Mouse (Mus musculus) intestine, embryonic 16.5 days (tissue): ENCODE results near the gene Erich4. TPM values are rescaled to one million over a fixed set of nuclear protein-coding genes. Genes with fewer than 3 reads are reported as not detected.

ENCODE experiments used
- ATAC-seq: fragments of 200-750 bp; cut with Nextera tagmentation; 2 replicates; pipeline ENCODE4 v1.8.0; 2017; ENCODE audit warnings: moderate TSS enrichment, moderate library complexity
- H3K27ac ChIP-seq: fragments of 300-500 bp; sonication (generic); 2 replicates; pipeline ENCODE4 v1.5.1; 2014; ENCODE audit warnings: mild to moderate bottlenecking, low read length
- H3K27me3 ChIP-seq: fragments of 300-500 bp; sonication (generic); replicated peaks from 2 replicates; pipeline ENCODE4 v1.6.1; 2014; ENCODE audit warnings: low read length, control low read depth, mixed read lengths; ENCODE audit not compliant: control insufficient read depth, insufficient read depth
- H3K36me3 ChIP-seq: fragments of 300-500 bp; sonication (generic); 2 replicates; pipeline ENCODE4 v1.6.1; 2014; ENCODE audit warnings: low read length, control low read depth; ENCODE audit not compliant: control insufficient read depth, insufficient read depth
- H3K4me1 ChIP-seq: fragments of 300-500 bp; sonication (generic); 2 replicates; pipeline ENCODE4 v1.6.1; 2014; ENCODE audit warnings: low read length, control low read depth, mixed read lengths; ENCODE audit not compliant: control insufficient read depth, insufficient read depth
- H3K4me2 ChIP-seq: fragments of 300-500 bp; sonication (generic); 2 replicates; pipeline ENCODE4 v1.6.1; 2014; ENCODE audit warnings: low read depth, low read length, control low read depth
- H3K4me3 ChIP-seq: fragments of 300-500 bp; sonication (generic); 2 replicates; pipeline ENCODE4 v1.5.1; 2014; ENCODE audit warnings: mild to moderate bottlenecking, low read length
- H3K9ac ChIP-seq: fragments of 300-500 bp; sonication (generic); 2 replicates; pipeline ENCODE4 v1.6.1; 2014; ENCODE audit warnings: low read depth, low read length
- H3K9me3 ChIP-seq: fragments of 300-500 bp; sonication (generic); 2 replicates; pipeline ENCODE4 v1.6.1; 2016; ENCODE audit warnings: low read length, control low read depth; ENCODE audit not compliant: control insufficient read depth
- WGBS: fragments of 180-500 bp; shearing (Covaris S2); extraction: QIAGEN DNeasy Blood & Tissue Kit; methylation state at CpG from one replicate; pipeline ENCODE4 v1.1.7; 2014; 5-methylcytosine and 5-hydroxymethylcytosine counted together
- polyA plus RNA-seq: library from polyadenylated mRNA; unstranded; fragments of >200 nt; fragmentation: Nextera tagmentation; extraction: Ambion mirVana; gene quantifications from 2 replicates; pipeline ENCODE4 v1.2.1, GENCODE M21; 2015

Gene Erich4
- polyA plus RNA-seq, 1 experiment from 2014 or later = 31.8 TPM

DNA sequence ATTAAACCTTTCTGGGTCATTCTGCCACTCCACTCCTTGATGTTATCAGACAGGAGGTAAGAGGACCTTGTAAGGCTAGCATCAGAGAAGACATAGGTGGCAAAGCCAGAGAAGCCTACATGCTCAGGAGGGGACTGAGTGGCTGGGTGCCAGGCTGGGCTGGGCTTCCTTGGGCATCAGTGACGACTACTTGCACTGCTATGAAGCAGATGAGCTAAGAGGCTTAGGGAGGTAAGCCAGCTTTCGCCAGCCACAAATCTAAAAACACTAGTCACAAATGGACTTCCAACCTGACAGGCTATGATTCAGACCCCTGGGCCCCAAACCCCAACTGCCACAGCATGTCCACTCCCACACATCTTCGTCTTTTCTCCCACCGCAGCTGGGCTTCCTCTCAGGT is 28.9 kb upstream of the Erich4 start:
- Histone ChIP-seq H3K4me1 (no peaks in the 10 kb centered on the region), H3K9ac (no peak overlapping the region), H3K9me3 (no peaks in the 10 kb centered on the region), H3K27ac (no peak overlapping the region), H3K36me3 (no peaks in the 10 kb centered on the region), H3K27me3 (no peaks in the 10 kb centered on the region), H3K4me3 (no peak overlapping the region), H3K4me2 (no peak overlapping the region)
- WGBS = 85% methylated on average over 4 of the region's 4 CpGs
- no peak for ATAC-seq

DNA sequence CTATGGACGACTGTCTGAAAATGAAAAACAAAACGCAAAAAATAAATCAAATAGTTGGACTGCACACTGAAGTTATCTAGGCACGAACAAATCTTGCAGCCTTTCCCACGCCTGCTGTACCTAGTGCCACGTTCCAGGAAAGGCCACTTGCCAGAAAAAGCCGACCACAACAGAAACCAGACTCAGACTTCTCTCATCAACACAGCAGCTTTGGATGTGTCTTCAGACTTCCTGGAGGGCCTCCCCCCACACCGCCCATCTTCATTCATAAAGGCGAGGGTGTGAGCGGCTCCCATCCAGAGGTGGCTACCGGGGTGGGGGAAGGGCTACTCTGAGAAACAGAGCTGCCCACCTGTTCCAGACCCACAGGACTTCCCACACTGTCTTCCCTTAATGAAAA is 28.4 kb upstream of the Erich4 start:
- Histone ChIP-seq H3K9ac (no peak overlapping the region), H3K27ac (no peak overlapping the region), H3K9me3 (no peaks in the 10 kb centered on the region), H3K4me3 (no peak overlapping the region), H3K4me1 (no peaks in the 10 kb centered on the region), H3K36me3 (no peaks in the 10 kb centered on the region), H3K4me2 (no peak overlapping the region), H3K27me3 (no peaks in the 10 kb centered on the region)
- 84% methylated on average over 10 of the region's 10 CpGs for WGBS
- ATAC-seq = no peak

DNA sequence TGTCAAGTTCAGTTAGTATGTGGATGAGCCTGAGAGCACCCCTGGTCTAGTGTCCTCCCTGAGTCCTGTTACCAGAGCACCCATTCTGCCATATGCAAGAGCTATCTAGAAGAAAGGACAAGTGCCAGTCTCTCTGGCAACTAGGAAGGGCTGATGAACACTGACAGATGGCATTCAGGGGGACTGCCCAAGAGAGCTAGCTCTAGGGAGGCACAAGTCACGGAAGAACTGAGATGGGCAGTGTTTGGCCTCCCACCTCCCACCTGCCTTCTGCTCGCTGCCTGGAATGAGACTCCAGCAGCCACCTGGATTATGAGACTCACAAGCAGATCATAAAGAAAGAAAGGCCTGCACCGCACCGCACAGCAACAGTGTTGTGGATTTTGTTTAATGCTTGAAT is 24.1 kb upstream of the Erich4 start:
- Histone ChIP-seq H3K27ac (no peak overlapping the region), H3K9ac (no peak overlapping the region), H3K4me1 (no peaks in the 10 kb centered on the region), H3K4me2 (no peak overlapping the region), H3K36me3 (peaks cover 3% of the 10 kb centered on the region; the same call in 1 of the 2 replicates), H3K27me3 (no peaks in the 10 kb centered on the region), H3K9me3 (no peaks in the 10 kb centered on the region), H3K4me3 (no peak overlapping the region)
- WGBS = 90% methylated on average over 4 of the region's 4 CpGs
- no peak for ATAC-seq

DNA sequence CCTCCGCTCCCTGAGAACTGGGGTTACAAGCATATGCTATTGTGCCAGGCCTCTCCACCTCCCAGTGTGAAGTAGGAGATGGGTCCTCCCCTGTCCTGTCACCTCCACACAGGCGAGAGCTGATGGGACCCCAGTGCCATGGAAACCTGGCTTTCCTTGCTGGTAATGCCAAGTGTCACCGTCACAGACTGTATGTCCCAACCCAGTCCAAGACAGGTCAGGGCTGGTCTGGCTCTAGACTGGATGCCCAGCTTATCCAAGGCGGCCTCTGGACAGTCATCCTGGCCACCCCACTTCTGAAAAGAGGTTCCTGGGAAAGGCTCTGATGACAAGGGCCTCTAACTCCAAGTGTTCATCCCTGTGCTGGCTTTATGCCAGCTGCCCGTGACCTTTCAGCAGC is 21.4 kb upstream of the Erich4 start:
- Histone ChIP-seq H3K4me3 (no peak overlapping the region), H3K4me1 (no peaks in the 10 kb centered on the region), H3K36me3 (peaks cover 3% of the 10 kb centered on the region; the same call in 1 of the 2 replicates), H3K27ac (no peak overlapping the region), H3K4me2 (no peak overlapping the region), H3K9me3 (no peaks in the 10 kb centered on the region), H3K27me3 (no peaks in the 10 kb centered on the region), H3K9ac (no peak overlapping the region)
- 92% methylated on average over 5 of the region's 5 CpGs for WGBS
- no peak for ATAC-seq

DNA sequence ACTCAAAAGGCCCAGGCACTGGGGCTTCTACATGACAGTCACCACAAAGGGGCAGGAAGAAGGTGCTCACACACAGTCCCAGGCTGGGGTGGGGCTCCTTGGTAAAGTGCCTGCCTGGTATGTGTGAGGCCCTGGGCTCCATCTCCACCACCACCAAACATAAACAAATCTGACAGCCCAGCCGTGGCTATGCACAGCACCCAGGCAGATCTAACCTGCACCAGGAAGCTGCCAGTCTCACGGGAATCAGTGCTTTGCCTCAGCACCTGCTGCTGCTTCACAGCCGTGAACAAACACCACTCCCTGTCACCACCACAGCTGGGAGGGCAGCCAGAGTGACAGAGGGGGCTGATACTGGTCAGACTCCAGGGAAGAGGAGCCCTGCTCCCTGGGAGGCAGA is 20.7 kb upstream of the Erich4 start:
- no peaks in the 10 kb centered on the region for H3K9me3 ChIP-seq
- H3K27ac ChIP-seq = no peak overlapping the region
- 37% methylated on average over 3 of the region's 3 CpGs for WGBS
- H3K4me3 ChIP-seq = no peak overlapping the region
- H3K36me3 ChIP-seq = peaks cover 3% of the 10 kb centered on the region; the same call in 1 of the 2 replicates
- H3K4me1 ChIP-seq = no peaks in the 10 kb centered on the region
- no peak overlapping the region for H3K9ac ChIP-seq
- no peak overlapping the region for H3K4me2 ChIP-seq
- no peaks in the 10 kb centered on the region for H3K27me3 ChIP-seq
- peak; percentile 48; the same call in 1 of the 2 replicates for ATAC-seq

DNA sequence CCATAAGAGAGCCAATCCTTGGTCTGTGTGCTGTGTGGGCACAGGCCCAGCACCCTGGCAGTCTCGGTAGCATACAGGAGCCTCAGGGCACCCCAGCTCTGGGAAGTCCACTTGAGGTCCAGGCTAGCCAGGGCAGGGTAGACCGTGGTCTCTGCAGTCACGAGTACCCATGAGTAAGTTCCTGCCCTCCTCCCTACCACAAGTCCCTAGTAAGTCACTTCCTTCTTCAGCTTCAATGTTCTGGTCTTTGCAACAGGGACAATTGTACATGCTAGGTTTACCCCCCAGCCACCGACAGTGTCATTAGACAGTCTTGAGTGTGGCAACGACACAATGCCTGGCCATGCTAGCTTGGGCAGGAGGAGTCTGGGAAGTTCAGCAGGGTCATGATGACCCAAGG is 17.0 kb upstream of the Erich4 start:
- Histone ChIP-seq H3K27me3 (no peaks in the 10 kb centered on the region), H3K9ac (no peak overlapping the region), H3K4me1 (peaks cover 9% of the 10 kb centered on the region; the same call in 1 of the 2 replicates), H3K36me3 (peaks cover 3% of the 10 kb centered on the region; the same call in 1 of the 2 replicates), H3K27ac (no peak overlapping the region), H3K4me2 (no peak overlapping the region), H3K9me3 (no peaks in the 10 kb centered on the region), H3K4me3 (no peak overlapping the region)
- ATAC-seq = no peak
- 88% methylated on average over 5 of the region's 5 CpGs for whole genome bisulfite sequencing

DNA sequence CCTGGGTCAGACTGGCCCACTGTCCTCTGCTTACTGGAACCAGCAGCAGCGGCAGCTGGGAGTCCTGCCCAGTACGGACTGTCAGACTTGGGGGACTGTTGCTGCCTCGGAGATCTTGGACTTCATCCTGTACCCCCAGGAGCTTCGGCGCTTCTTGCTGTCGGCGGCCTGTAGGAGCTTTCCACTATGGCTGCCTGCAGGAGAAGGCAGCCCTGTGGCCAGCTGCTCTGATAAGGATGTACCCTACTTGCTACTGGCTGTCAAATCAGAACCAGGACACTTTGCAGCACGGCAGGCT is 12.6 kb upstream of the Erich4 start:
- ATAC-seq = no peak
- Histone ChIP-seq H3K4me3 (peak overlapping the region; percentile 56), H3K27ac (no peak overlapping the region), H3K9me3 (no peaks in the 10 kb centered on the region), H3K4me2 (peak overlapping the region; percentile 90), H3K9ac (peak overlapping the region; percentile 76), H3K36me3 (peaks cover 9% of the 10 kb centered on the region; the same call in 1 of the 2 replicates), H3K4me1 (peaks cover 24% of the 10 kb centered on the region), H3K27me3 (no peaks in the 10 kb centered on the region)
- 60% methylated on average over 8 of the region's 8 CpGs for WGBS

DNA sequence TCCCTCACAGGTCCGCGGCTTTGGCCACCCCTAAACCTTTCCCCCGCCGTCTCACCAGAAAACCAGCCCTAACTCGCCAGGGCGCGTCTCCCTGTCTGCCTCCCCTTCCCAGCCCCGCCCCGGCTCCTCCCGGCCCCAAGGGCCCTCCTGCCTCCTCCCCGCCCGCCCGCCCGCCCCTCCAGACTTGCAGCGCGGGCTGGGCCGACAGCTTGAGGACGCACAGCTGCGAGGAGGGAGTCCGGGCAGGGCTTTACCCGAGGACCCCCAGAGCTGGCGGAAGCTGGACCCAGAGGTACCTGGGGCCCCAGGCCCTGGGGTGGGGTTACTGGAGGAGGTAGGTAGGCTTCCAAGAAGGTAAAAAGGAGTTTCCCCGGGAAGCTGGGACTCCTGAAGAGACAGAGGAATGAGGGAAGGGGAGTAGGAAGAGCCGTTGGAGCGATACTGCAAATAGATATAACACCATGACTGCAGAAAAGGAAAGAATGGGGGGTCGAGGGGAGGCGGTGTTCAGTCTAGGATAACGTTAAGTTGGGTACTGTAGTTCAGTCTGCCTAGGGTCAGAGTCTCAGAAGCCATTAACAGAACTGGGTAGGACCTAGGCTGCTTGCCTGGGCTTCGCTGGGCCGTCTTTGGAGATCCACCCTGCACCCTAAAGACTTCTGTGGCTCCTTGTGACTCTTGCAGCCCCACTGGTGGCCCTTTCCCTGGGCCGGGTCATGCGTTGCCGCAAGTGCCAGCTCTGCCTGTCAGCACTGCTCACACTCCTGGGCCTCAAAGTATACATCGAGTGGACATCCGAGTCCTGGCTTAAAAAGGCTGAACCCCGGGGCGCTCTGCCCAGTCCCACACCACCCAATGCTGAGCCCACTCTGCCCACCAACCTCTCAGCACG is 12.0 kb upstream of the Erich4 start:
- Histone ChIP-seq H3K9me3 (no peaks in the 10 kb centered on the region), H3K4me2 (peak overlapping the region; percentile 90), H3K4me3 (peak overlapping the region; percentile 56), H3K36me3 (peaks cover 13% of the 10 kb centered on the region; the same call in 1 of the 2 replicates), H3K9ac (peak overlapping the region; percentile 76), H3K27me3 (no peaks in the 10 kb centered on the region), H3K4me1 (peaks cover 24% of the 10 kb centered on the region), H3K27ac (peak overlapping the region; percentile 70)
- peak; percentile 90 for ATAC-seq
- 21% methylated on average over 33 of the region's 38 CpGs for WGBS

DNA sequence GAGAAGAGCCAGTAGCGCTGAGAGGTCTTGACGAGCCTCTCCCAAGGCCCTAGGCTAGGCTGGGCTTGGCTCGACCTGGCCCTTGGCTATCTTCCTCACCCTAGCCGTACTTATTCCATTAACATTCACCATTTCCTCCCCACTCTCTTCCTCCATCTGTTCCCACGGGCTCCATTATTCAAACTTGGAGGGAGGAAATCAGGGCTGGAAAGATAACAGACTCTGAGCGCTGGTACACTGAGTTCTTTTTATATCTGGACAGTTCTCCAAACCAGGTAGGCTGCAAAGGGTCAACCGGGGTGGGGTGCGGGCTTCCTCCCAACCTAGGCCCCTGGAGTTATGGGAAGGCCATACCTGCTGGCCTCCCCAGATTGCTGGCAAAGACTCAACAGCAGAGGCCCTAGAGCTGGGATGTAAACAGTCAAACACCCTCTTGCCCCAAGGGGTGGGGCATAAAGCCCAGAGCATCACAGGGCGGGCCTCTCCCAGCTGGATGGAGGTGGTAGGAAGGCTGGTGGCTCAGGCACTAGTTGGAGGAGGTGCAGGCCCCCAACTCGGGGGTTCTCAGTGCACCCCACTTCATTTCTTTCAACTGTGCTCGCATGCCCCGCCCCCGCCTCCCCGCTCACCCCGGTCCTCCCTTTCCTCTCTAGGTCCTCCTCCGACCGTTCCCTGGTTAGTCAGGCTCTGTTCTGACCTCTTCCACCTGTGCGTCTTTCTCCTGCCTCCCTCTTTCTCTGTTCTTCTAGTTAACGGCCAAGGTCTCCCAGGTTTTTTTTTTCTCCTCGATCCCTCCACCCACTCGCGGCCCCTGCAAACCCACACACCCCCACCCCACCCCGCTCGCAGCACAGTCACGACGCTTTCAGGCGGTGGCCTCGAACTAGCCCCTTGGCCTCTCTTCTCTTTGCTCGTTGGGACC is 11.1 kb upstream of the Erich4 start, which contains the start of gene B3gnt8:
Gene B3gnt8, plus strand, starts transcription at position 146 of the 922 bp plus-strand sequence.
- H3K36me3 ChIP-seq = peaks cover 16% of the 10 kb centered on the region; the same call in 1 of the 2 replicates
- WGBS = 11% methylated on average over 29 of the region's 29 CpGs

More for the DNA sequence above, 11.1 kb upstream of the Erich4 start, which contains the start of gene B3gnt8:
- Histone ChIP-seq H3K27ac (peak within 1 kb of the TSS; percentile 70), H3K4me1 (peaks cover 24% of the 10 kb centered on the region), H3K27me3 (no peaks in the 10 kb centered on the region), H3K9ac (peak within 1 kb of the TSS; percentile 76), H3K4me2 (peak within 1 kb of the TSS; percentile 90), H3K9me3 (no peaks in the 10 kb centered on the region), H3K4me3 (peak within 1 kb of the TSS; percentile 56)
- peak; percentile 51 for ATAC-seq
